Mouse (Mus musculus) R1 (cell line): ENCODE measurements at regions not wholly inside any gene's neighbourhood (a gene's known extent, or its start where the extent isn't known, plus 50 kb on each side); places are given as distances from the start of the nearest gene placed in this dataset.

Experiments
- DNase-seq: peaks from one replicate; pipeline ENCODE4 v3.0.0-alpha.2; 2018; ENCODE audit warnings: low read depth, low spot score

- peak; percentile 42 for DNase-seq
Observed at GRCm38 (mm10) chr13:118603474-118603873, 66.1 kb upstream of the Fgf10 start.

- DNase-seq = peak; percentile 56
Observed at GRCm38 (mm10) chr13:118596856-118597255, 72.7 kb upstream of the Fgf10 start.

DNA sequence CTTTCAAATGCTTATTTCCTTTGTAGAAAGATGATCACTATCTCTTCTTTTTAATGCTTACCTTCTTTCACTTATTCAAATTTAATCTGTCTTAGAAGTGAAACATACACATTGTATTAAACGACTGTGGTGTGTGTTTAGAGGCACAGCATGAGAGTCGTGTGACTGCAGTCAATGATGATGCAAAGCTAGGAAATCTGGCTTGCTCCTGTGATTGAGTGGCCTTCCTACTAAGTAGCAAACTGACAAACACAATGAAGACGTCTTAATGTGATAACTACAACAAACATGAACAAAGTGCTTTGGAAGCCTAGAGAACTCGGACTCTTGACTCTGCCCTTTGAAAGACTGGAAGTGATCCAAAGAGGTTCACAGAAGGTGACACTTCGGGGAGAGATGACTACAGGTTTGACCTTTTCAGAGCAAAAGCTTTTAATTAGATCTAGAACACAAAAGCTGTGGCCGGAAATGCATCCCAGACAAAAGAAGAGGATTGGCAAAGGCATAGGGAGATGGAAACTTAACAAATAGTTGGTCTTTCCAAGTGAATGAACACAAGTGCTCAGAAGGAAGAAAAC is 73.3 kb upstream of the Fgf10 start:
- peak; percentile 65 for DNase-seq

- no peak for DNase-seq
Observed at GRCm38 (mm10) chr13:118592074-118592473, 77.5 kb upstream of the Fgf10 start.

DNA sequence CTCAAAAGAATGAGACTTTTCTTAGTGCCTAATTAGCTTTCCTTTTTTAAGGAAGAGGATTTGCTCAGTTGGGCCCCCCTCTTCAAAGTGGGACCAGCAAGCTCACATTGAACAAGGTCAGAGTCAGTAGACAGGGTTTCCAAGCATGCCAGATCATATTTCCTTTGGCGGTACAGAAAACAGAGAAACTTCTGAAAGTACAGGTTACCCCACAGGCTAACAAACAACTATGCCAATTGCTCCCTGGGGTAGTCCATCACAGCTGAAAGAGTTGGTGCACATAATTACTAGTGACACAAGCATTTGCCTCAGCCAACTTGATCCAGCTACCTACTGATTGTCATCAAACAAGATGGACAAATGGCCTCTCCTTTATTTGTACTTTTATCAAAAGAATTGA is 97.0 kb upstream of the Fgf10 start:
- no peak for DNase-seq

- DNase-seq = no peak
Observed at GRCm38 (mm10) chr13:118565219-118565833, 104.3 kb upstream of the Fgf10 start.

GRCm38 (mm10) chr13:118558966-118559365 is 110.6 kb upstream of the Fgf10 start:
- DNase-seq = no peak

- DNase-seq = no peak
Observed at GRCm38 (mm10) chr13:118552029-118552428, 117.6 kb upstream of the Fgf10 start.

- no peak for DNase-seq
Observed at GRCm38 (mm10) chr13:118538742-118539141, 130.8 kb upstream of the Fgf10 start.

DNA sequence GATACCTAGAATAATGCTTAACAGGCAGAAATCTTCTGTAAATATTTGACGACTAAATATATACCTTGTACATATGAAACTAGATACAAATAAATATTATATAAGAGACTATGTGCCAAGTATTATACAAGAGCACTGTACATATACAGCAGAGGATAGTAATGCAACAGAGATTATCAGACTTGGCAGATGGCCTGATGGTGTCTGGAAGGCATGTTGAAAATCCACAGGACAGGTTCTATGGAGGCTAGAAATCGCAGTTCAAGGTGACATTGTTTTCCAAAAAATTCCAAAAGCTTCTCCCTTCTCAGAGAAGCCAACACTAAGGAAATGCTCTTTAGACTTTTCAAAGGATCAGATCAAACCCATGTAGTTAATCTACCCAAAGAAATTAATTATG is 126.9 kb upstream of the Mrps30 start:
- no peak for DNase-seq

DNA sequence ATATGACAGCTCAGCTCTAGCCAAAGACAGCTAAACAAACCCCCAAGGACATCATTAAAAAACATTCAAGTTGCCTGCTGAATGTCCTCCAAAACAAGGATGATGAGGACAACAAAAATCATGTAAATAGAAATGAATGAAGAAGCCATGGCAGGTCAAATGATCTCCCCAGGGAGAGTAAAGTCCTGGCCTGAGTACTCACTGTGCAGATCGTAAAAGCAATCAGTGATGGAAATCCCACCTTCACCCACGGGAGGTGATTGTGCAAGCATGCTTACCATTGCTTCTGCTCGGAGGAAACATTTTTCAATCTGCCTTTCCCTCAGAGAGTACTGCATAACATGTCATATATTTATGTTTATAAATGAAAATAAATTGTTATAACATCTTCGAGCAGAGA is 119.1 kb upstream of the Mrps30 start:
- no peak for DNase-seq

GRCm38 (mm10) chr13:118490610-118491009 is 103.6 kb upstream of the Mrps30 start:
- no peak for DNase-seq

DNA sequence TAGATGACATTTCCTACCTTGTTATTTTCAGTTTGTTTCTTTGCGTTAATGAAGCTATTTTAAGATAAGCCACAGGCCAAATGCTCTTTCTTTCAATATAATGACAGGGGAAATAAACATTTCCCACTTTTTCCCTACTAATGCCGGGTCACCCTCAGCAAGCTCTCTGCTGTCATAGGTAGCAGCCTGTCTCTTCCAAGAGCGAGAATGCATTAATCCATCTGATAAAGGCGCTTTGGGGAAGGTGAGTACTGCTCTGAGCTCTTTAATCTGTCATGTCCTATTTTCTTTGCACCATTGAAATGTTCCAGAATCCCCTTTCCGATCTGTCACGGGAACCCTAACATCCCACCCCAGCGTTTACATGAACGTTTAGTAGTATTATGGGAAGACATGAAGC is 96.0 kb upstream of the Mrps30 start:
- no peak for DNase-seq

DNA sequence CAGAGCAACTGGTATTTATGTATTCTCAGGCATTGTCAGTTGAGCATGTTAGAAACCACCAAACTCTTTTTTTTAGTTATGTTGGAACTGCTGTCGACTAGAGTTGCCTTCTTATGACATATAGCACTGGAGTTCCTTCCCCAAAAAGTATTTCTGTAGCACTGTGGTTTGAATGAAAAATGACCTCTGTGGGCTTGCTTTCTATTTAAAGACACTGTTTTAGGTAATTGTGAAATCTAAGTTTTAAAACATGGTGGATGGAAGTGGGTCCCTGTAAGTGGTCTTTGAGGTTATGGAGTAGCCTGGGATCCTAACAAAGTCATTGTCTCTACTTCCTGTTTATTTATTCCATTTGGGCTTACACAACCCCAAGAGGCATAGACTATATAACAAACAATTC is 93.2 kb upstream of the Mrps30 start:
- no peak for DNase-seq

GRCm38 (mm10) chr13:118478487-118478886 is 91.4 kb upstream of the Mrps30 start:
- no peak for DNase-seq

DNA sequence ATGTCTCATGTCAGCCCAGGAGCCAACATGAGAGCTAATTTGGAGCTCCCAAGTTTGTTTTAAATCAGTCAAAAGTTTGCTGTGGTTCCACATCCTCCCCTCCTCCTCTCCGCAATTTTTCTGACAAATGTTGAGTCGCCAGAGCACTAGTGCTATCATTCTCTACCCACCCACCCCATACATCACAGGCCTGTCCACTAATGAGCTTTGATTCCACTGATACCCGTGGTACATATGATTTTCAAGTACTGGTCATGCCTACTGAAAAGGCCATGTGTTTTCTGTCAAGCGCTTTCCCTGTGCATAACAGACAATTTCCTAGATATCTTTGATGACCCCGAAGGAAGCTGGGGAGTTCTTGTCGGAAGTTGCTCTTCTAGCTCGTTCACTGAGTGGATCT is 85.5 kb upstream of the Mrps30 start:
- no peak for DNase-seq

- no peak for DNase-seq
Observed at GRCm38 (mm10) chr13:118459672-118460384, 72.8 kb upstream of the Mrps30 start.

GRCm38 (mm10) chr13:118448977-118449705 is 62.1 kb upstream of the Mrps30 start:
- DNase-seq = no peak

GRCm38 (mm10) chr13:118441322-118442064 is 54.4 kb upstream of the Mrps30 start:
- no peak for DNase-seq
